Mouse (Mus musculus) embryonic facial prominence, embryonic 11.5 days (tissue): ENCODE results near the gene Kcnk16. TPM values are rescaled to one million over a fixed set of nuclear protein-coding genes. Genes with fewer than 3 reads are reported as not detected.

Source experiments
- ATAC-seq: fragments of 200-750 bp; cut with Nextera tagmentation; replicated peaks from 2 replicates; pipeline ENCODE4 v1.8.0; 2017; ENCODE audit warnings: low read depth; ENCODE audit not compliant: insufficient number of reproducible peaks, low FRiP score, low TSS enrichment
- DNase-seq: peaks from one replicate; pipeline ENCODE4 v3.0.0-alpha.2; 2015; ENCODE audit warnings: low spot score
- H3K27ac ChIP-seq: fragments of 300-500 bp; sonication (generic); replicated peaks from 2 replicates; pipeline ENCODE4 v1.5.1; 2014; ENCODE audit warnings: mild to moderate bottlenecking, low read depth, low read length, control low read depth
- H3K27me3 ChIP-seq: fragments of 300-500 bp; sonication (generic); 2 replicates; pipeline ENCODE4 v1.6.1; 2014; ENCODE audit warnings: mild to moderate bottlenecking, low read length, moderate library complexity, mixed read lengths; ENCODE audit not compliant: control insufficient read depth, insufficient read depth
- H3K36me3 ChIP-seq: fragments of 300-500 bp; sonication (generic); replicated peaks from 2 replicates; pipeline ENCODE4 v1.6.1; 2014; ENCODE audit warnings: low read depth, mild to moderate bottlenecking, low read length, moderate library complexity, mixed read lengths; ENCODE audit not compliant: control insufficient read depth, insufficient read depth
- H3K4me1 ChIP-seq: fragments of 300-500 bp; sonication (generic); 2 replicates; pipeline ENCODE4 v1.6.1; 2014; ENCODE audit warnings: low read length, mixed read lengths; ENCODE audit not compliant: control insufficient read depth, insufficient read depth
- H3K4me2 ChIP-seq: fragments of 300-500 bp; sonication (generic); 2 replicates; pipeline ENCODE4 v1.6.1; 2014; ENCODE audit warnings: low read depth, mild to moderate bottlenecking, control low read depth, low read length, moderate library complexity
- H3K4me3 ChIP-seq: fragments of 300-500 bp; sonication (generic); 2 replicates; pipeline ENCODE4 v1.5.1; 2014; ENCODE audit warnings: low read depth, low read length, control low read depth
- H3K9ac ChIP-seq: fragments of 300-500 bp; sonication (generic); replicated peaks from 2 replicates; pipeline ENCODE4 v1.6.1; 2014; ENCODE audit warnings: mild to moderate bottlenecking, control low read depth, low read length
- H3K9me3 ChIP-seq: fragments of 300-500 bp; sonication (generic); replicated peaks from 2 replicates; pipeline ENCODE4 v1.6.1; 2016; ENCODE audit warnings: mild to moderate bottlenecking, low read length, inconsistent platforms, mixed read lengths; ENCODE audit not compliant: control insufficient read depth
- WGBS: fragments of 180-500 bp; shearing (Covaris S2); extraction: QIAGEN DNeasy Blood & Tissue Kit; methylation state at CpG from one replicate; pipeline ENCODE4 v1.1.7; 2014; 5-methylcytosine and 5-hydroxymethylcytosine counted together
- polyA plus RNA-seq: library from polyadenylated mRNA; unstranded; fragments of >200 nt; fragmentation: Nextera tagmentation; extraction: Ambion mirVana; gene quantifications from 2 replicates; pipeline ENCODE4 v1.2.1, GENCODE M21; 2014

The Kcnk16 gene
- polyA plus RNA-seq, 1 experiment from 2014 or later, result 0.31 TPM

DNA sequence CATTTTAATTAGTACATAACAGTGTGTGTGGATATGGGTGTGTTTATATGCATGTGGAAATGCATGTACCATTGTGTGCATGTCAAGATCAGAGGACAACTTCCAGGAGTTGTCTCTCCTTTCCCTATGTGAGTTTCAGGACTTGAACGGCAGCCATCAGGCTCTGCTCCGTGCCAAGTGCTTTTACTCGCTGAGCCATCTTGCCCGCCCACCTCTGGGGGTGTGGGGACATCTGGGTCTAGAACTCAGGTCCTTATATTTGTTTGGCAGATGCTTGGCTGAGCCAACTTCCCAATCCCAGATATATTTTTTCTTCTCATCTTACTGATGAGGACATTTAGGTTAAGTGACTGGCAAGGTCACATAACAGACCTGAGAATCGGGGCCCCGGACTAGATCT lies 578 bp downstream of the Kcnk16 start:
- Histone ChIP-seq H3K4me1 (no peaks in the 10 kb centered on the region), H3K9me3 (no peaks in the 10 kb centered on the region), H3K4me2 (no peak overlapping the region), H3K27ac (no peak overlapping the region), H3K4me3 (no peak overlapping the region), H3K9ac (no peak overlapping the region), H3K27me3 (no peaks in the 10 kb centered on the region), H3K36me3 (no peaks in the 10 kb centered on the region)
- ATAC-seq (no peak), DNase-seq (no peak)
- 89% methylated on average over 6 of the region's 6 CpGs for WGBS

DNA sequence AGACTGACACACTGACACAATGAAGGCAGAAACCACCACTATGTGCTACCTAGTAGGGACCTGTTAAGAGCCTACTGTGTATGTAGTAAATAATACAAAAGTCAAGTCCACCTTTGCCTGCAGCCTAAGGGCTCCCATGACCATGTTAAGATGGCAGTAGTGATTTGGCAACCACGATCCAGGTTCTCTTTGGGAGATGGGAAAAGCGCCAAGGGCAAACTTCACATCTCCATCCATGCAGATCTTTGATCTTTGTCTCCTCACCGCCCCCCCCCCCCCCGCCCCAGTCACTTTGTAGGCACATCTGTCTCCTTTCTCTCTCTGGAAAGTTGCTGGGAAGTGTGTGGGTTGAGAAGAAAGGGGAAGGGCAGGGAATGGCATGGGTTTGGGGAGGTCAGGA lies 6.7 kb downstream of the Kcnk16 start:
- no peak for ATAC-seq
- DNase-seq, result no peak
- Histone ChIP-seq H3K9ac (no peak overlapping the region), H3K4me3 (no peak overlapping the region), H3K27me3 (no peaks in the 10 kb centered on the region), H3K27ac (no peak overlapping the region), H3K9me3 (no peaks in the 10 kb centered on the region), H3K36me3 (no peaks in the 10 kb centered on the region), H3K4me1 (no peaks in the 10 kb centered on the region), H3K4me2 (no peak overlapping the region)
- 78% methylated on average over 3 of the region's 4 CpGs for WGBS

DNA sequence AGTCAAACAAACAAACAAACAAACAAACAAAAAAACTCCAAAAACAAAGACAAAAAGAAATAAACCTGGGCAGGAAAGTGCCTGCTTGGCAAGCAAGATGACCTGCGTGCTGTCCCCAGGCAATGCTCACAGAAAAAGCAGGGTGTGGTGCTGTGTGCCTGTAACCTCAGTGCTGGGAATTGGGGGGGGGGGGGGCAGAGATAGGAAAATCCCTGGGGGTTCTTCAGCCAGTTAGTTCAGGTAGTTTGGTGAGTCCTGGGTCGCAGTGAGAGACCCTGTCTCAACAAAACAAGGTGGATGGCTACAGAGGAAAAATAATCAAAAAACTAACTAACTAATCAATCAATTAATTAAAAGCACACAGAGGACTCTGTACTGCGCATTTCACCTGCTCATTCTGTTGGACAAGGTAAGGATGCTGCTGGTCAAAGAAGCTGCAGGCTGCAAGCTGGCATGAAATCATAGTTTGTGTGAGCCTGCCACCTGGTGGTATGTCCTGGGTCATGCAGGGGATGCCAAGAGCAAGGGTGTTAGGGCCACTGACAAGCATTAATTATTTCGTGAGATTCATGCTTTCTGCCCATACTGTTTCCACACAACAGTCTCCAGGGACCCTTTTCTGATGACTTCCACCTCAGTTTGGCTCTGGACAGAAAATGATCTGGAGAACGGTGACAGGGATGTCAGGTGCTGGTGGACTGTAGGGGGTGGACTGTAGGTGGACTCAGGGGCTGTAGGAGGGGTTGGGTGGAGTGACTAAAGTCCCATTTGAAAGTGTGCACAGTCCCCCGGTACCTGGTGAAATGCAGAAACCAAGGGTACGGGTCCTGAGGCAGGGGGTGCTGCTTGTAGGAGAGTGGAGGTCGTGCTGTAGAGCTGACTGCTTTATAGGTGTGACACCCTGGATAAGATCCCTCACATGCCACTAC lies 10.6 kb downstream of the Kcnk16 start:
- DNase-seq (peak; percentile 76), ATAC-seq (peak; percentile 73)
- Histone ChIP-seq H3K9ac (no peak overlapping the region), H3K27ac (no peak overlapping the region), H3K4me2 (no peak overlapping the region), H3K36me3 (no peaks in the 10 kb centered on the region), H3K4me3 (no peak overlapping the region), H3K4me1 (no peaks in the 10 kb centered on the region), H3K9me3 (no peaks in the 10 kb centered on the region), H3K27me3 (no peaks in the 10 kb centered on the region)
- 58% methylated on average over 8 of the region's 8 CpGs for WGBS

DNA sequence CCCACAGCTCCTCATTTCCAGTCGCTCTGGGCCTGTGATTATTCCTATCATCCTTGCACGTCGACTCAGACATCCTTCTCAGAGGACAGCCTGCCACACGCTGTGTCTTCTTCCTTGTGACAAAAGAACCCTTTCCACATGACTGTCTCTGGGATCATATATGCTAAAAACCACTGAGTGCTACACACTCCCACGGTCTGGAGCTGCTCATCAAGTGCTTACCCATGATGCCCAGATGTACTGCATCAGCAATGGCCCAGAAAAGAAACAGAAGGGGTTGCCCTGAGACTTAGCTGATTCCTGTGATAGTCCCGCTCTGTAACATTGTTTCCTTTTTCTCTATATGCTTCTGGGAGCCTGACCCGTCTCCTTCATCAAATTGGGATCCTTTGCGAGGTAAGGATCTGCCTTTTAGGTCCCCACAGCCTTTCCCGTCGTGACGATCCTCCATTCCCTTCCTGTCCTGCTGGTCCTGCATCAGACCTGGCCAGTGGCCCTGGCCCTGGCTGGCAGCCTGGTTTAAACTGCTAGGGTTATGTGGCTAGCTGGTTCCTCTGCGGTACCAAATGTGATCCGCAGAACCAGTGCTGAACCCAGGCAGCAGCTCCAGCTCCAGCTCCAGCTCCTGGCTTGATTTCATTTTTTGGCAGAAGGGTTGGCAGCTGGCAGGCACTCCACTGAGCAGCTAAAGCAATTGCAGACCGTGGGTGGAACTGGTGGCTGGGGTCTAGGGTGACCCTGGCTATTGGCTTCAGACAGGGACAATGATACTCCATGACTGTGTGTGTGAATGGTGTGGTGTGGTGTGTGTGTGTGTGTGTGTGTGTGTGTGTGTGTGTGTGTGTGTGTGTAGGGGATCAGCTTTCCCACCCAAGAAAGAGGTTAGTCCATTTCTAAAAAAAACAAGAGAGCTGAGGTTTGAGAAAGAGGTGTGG lies 18.5 kb downstream of the Kcnk16 start:
- DNase-seq, result no peak
- Histone ChIP-seq H3K4me3 (no peak overlapping the region), H3K27ac (no peak overlapping the region), H3K27me3 (no peaks in the 10 kb centered on the region), H3K4me2 (no peak overlapping the region), H3K9me3 (no peaks in the 10 kb centered on the region), H3K9ac (no peak overlapping the region), H3K4me1 (no peaks in the 10 kb centered on the region; the same call in 1 of the 2 replicates), H3K36me3 (no peaks in the 10 kb centered on the region)
- no peak for ATAC-seq
- WGBS, result 74% methylated on average over 14 of the region's 14 CpGs

DNA sequence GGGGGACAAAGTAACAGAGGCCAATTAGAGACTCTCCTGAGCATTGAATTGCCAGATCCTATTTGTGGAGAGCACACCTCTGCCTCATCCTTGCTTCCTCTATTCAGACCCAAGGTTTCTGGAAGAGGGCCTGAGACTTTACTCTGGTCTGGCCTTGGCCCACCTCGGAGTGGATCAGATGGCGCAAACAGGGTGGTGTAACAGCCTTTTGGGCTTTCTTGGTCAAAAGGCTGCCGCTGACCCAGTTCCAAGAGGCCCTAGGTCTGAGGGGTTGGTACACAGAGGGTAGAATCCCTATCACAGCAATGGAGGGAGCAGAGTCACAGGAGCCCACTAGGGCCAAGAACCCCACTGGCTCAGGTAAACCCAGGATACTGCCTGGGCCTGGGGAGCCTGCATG lies 21.0 kb downstream of the Kcnk16 start:
- WGBS, result 91% methylated on average over 3 of the region's 3 CpGs
- H3K4me2 ChIP-seq, result no peak overlapping the region

DNA sequence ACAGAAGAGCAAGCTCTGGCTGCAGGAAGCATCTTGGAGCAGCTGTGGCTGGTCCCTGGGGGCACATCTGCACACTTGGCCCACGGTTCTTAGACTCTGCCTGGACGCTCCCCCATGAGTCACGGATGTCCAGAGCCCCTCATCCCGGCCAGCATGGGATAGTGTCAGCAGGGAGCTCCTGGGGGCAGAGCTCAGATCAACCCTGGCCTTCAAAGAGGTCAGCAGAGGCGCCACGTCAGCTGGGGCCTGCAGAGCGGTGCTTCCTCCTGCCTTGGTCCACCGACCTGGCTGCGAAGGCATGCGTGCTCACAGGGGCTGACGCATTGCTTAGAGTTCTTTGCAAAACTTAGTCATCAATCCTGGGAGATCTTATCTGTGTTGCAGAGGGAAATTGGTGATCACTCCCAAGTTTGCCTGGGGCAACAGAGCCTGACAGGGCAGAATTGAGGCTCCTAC lies 22.2 kb downstream of the Kcnk16 start:
- H3K4me3 ChIP-seq, result no peak overlapping the region
- no peaks in the 10 kb centered on the region; the same call in 1 of the 2 replicates for H3K4me1 ChIP-seq
- no peak overlapping the region for H3K9ac ChIP-seq
- H3K9me3 ChIP-seq, result no peaks in the 10 kb centered on the region
- DNase-seq, result no peak
- no peak for ATAC-seq
- 59% methylated on average over 11 of the region's 11 CpGs for WGBS
- H3K4me2 ChIP-seq, result no peak overlapping the region
- H3K36me3 ChIP-seq, result no peaks in the 10 kb centered on the region
- no peak overlapping the region for H3K27ac ChIP-seq
- no peaks in the 10 kb centered on the region for H3K27me3 ChIP-seq

More for the DNA sequence above, 21.0 kb downstream of the Kcnk16 start:
- Histone ChIP-seq H3K36me3 (no peaks in the 10 kb centered on the region), H3K9me3 (no peaks in the 10 kb centered on the region), H3K27ac (no peak overlapping the region), H3K27me3 (no peaks in the 10 kb centered on the region), H3K4me1 (no peaks in the 10 kb centered on the region; the same call in 1 of the 2 replicates), H3K9ac (no peak overlapping the region), H3K4me3 (no peak overlapping the region)
- ATAC-seq (no peak), DNase-seq (no peak)

DNA sequence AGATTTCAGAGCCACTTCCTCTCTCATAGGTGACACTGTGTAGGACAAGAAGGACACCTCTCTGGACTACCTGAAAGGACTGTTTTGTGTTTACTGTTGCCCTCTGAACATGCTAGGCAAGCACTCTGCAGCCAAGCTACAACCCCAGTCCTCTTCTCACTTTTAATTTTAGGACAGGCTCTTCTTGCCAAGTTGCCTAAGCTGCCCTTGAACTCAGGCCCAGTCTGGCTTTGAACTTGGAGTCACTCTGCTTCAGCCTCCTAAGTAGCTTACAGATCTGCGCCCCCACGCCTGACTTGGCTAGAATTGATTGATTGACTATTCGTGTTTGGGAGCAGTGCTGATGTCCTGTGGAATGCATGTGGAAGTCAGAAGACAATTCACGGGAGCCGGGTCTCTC lies 23.1 kb downstream of the Kcnk16 start:
- Histone ChIP-seq H3K4me2 (no peak overlapping the region), H3K9ac (no peak overlapping the region), H3K27me3 (no peaks in the 10 kb centered on the region), H3K4me1 (no peaks in the 10 kb centered on the region; the same call in 1 of the 2 replicates), H3K27ac (no peak overlapping the region), H3K9me3 (no peaks in the 10 kb centered on the region), H3K4me3 (no peak overlapping the region), H3K36me3 (no peaks in the 10 kb centered on the region)
- ATAC-seq (no peak), DNase-seq (no peak)
- WGBS, result 80% methylated on average over 5 of the region's 5 CpGs
